Mouse (Mus musculus): ENCODE data around the gene Chrna1. TPM values are rescaled to one million over a fixed set of nuclear protein-coding genes. Genes with fewer than 3 reads are reported as not detected.

The Chrna1 gene
- polyA plus RNA-seq, 1 experiment from 2014 or later, result 0.19 TPM

GRCm38 (mm10) chr2:73596786-73597185, 16.6 kb upstream of the Chrna1 start:
- no peak for ATAC-seq (ENCODE audit: low read depth)
- Histone ChIP-seq H3K4me2 (ENCODE audit: low read depth, low read length) (no peak overlapping the region), H3K27me3 (ENCODE audit: control insufficient read depth, insufficient read depth, low read length) (no peaks in the 10 kb centered on the region), H3K27ac (ENCODE audit: low read depth, low read length) (no peak overlapping the region), H3K9ac (replicated peaks; ENCODE audit: low read depth, low read length) (no peak overlapping the region), H3K36me3 (ENCODE audit: control insufficient read depth, insufficient read depth, low read length) (no peaks in the 10 kb centered on the region), H3K4me1 (ENCODE audit: control insufficient read depth, insufficient read depth, low read length) (no peaks in the 10 kb centered on the region), H3K4me3 (ENCODE audit: low read depth, low read length) (no peak overlapping the region), H3K9me3 (ENCODE audit: control insufficient read depth, low read length) (no peaks in the 10 kb centered on the region)
- 37% methylated on average over 9 of the region's 9 CpGs for WGBS

GRCm38 (mm10) chr2:73596326-73596725, 16.2 kb upstream of the Chrna1 start:
- WGBS, result 75% methylated on average over 5 of the region's 5 CpGs
- H3K4me2 ChIP-seq (ENCODE audit: low read depth, low read length), result no peak overlapping the region
- H3K36me3 ChIP-seq (ENCODE audit: control insufficient read depth, insufficient read depth, low read length), result no peaks in the 10 kb centered on the region
- no peaks in the 10 kb centered on the region for H3K27me3 ChIP-seq (ENCODE audit: control insufficient read depth, insufficient read depth, low read length)
- no peak overlapping the region for H3K27ac ChIP-seq (ENCODE audit: low read depth, low read length)
- no peaks in the 10 kb centered on the region for H3K4me1 ChIP-seq (ENCODE audit: control insufficient read depth, insufficient read depth, low read length)
- no peak overlapping the region for H3K4me3 ChIP-seq (ENCODE audit: low read depth, low read length)
- no peaks in the 10 kb centered on the region for H3K9me3 ChIP-seq (ENCODE audit: control insufficient read depth, low read length)
- ATAC-seq (ENCODE audit: low read depth), result no peak
- H3K9ac ChIP-seq (replicated peaks; ENCODE audit: low read depth, low read length), result no peak overlapping the region

- no peak overlapping the region for H3K27ac ChIP-seq (ENCODE audit: low read depth, low read length)
- no peak overlapping the region for H3K4me3 ChIP-seq (ENCODE audit: low read depth, low read length)
- ATAC-seq (ENCODE audit: low read depth), result no peak
- WGBS, result 70% methylated on average over 2 of the region's 2 CpGs
- H3K4me2 ChIP-seq (ENCODE audit: low read depth, low read length), result no peak overlapping the region
- H3K27me3 ChIP-seq (ENCODE audit: control insufficient read depth, insufficient read depth, low read length), result no peaks in the 10 kb centered on the region
- H3K4me1 ChIP-seq (ENCODE audit: control insufficient read depth, insufficient read depth, low read length), result no peaks in the 10 kb centered on the region
- H3K9ac ChIP-seq (replicated peaks; ENCODE audit: low read depth, low read length), result no peak overlapping the region
- no peaks in the 10 kb centered on the region for H3K36me3 ChIP-seq (ENCODE audit: control insufficient read depth, insufficient read depth, low read length)
- H3K9me3 ChIP-seq (ENCODE audit: control insufficient read depth, low read length), result no peaks in the 10 kb centered on the region
Observed at GRCm38 (mm10) chr2:73593101-73593439, 12.9 kb upstream of the Chrna1 start.

- Histone ChIP-seq H3K27ac (ENCODE audit: low read depth, low read length) (no peak overlapping the region), H3K9me3 (ENCODE audit: control insufficient read depth, low read length) (no peaks in the 10 kb centered on the region), H3K36me3 (ENCODE audit: control insufficient read depth, insufficient read depth, low read length) (no peaks in the 10 kb centered on the region), H3K4me3 (ENCODE audit: low read depth, low read length) (no peak overlapping the region), H3K4me1 (ENCODE audit: control insufficient read depth, insufficient read depth, low read length) (no peaks in the 10 kb centered on the region), H3K4me2 (ENCODE audit: low read depth, low read length) (no peak overlapping the region), H3K27me3 (ENCODE audit: control insufficient read depth, insufficient read depth, low read length) (no peaks in the 10 kb centered on the region), H3K9ac (replicated peaks; ENCODE audit: low read depth, low read length) (no peak overlapping the region)
- no peak for ATAC-seq (ENCODE audit: low read depth)
- 83% methylated on average over 14 of the region's 14 CpGs for WGBS
Observed at GRCm38 (mm10) chr2:73592231-73593100, 12.3 kb upstream of the Chrna1 start.

DNA sequence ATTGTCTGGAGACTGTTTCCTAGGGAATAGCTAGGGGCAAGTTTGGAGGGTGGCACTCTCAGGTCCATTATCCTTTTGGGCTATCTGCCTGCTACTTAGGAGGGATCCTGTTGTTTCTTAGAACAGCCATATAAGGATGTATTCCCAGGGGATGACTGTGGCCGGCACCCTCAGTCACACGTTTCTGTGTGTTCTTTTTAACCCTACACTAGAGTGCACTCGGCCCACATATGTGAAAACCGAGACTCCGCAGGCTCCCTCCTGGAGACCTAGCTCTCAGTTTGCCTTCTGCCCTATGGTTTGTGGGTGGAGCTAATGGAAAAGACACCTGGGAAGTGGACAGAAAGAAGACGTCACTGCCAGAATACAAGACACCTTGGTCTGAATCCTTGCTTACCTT, 11.1 kb upstream of the Chrna1 start:
- Histone ChIP-seq H3K27me3 (ENCODE audit: control insufficient read depth, insufficient read depth, low read length) (no peaks in the 10 kb centered on the region), H3K4me3 (ENCODE audit: low read depth, low read length) (no peak overlapping the region), H3K4me2 (ENCODE audit: low read depth, low read length) (no peak overlapping the region), H3K9me3 (ENCODE audit: control insufficient read depth, low read length) (no peaks in the 10 kb centered on the region), H3K9ac (replicated peaks; ENCODE audit: low read depth, low read length) (no peak overlapping the region), H3K4me1 (ENCODE audit: control insufficient read depth, insufficient read depth, low read length) (no peaks in the 10 kb centered on the region), H3K36me3 (ENCODE audit: control insufficient read depth, insufficient read depth, low read length) (no peaks in the 10 kb centered on the region), H3K27ac (ENCODE audit: low read depth, low read length) (no peak overlapping the region)
- WGBS, result 55% methylated on average over 6 of the region's 6 CpGs
- no peak for ATAC-seq (ENCODE audit: low read depth)

- Histone ChIP-seq H3K4me1 (ENCODE audit: control insufficient read depth, insufficient read depth, low read length) (peaks cover 5% of the 10 kb centered on the region; the same call in 1 of the 2 replicates), H3K36me3 (ENCODE audit: control insufficient read depth, insufficient read depth, low read length) (no peaks in the 10 kb centered on the region), H3K4me3 (ENCODE audit: low read depth, low read length) (no peak overlapping the region), H3K27ac (ENCODE audit: low read depth, low read length) (no peak overlapping the region), H3K9me3 (ENCODE audit: control insufficient read depth, low read length) (no peaks in the 10 kb centered on the region), H3K9ac (replicated peaks; ENCODE audit: low read depth, low read length) (no peak overlapping the region), H3K4me2 (ENCODE audit: low read depth, low read length) (peak overlapping the region; percentile 26), H3K27me3 (ENCODE audit: control insufficient read depth, insufficient read depth, low read length) (no peaks in the 10 kb centered on the region)
- WGBS, result 10% methylated on average over 12 of the region's 12 CpGs
- ATAC-seq (ENCODE audit: low read depth), result no peak; the same call in 1 of the 2 replicates
Observed at GRCm38 (mm10) chr2:73590106-73590505, 10.0 kb upstream of the Chrna1 start.

DNA sequence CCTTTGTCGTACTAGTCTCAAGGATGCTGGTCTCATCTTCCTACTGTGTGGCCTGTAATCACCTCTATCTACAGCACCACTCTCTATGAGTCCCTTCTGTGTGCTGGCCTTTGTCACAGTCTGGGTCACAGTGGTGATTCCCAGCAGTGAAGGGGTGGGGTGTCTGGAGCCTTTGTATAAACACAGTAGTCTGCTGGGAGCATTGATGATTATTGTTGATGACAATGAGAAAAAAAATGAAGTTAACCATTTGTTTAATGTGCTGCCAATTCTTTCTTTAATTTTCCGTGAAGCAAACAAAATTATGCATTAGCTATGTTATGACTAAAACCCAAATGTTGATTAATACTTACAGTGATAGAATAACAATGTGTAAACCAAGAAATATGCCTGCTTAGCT, 8.8 kb upstream of the Chrna1 start:
- ATAC-seq (ENCODE audit: low read depth), result no peak
- H3K36me3 ChIP-seq (ENCODE audit: control insufficient read depth, insufficient read depth, low read length), result no peaks in the 10 kb centered on the region
- no peak overlapping the region for H3K9ac ChIP-seq (replicated peaks; ENCODE audit: low read depth, low read length)
- H3K4me3 ChIP-seq (ENCODE audit: low read depth, low read length), result no peak overlapping the region
- peaks cover 10% of the 10 kb centered on the region; the same call in 1 of the 2 replicates for H3K4me1 ChIP-seq (ENCODE audit: control insufficient read depth, insufficient read depth, low read length)
- no peak overlapping the region for H3K4me2 ChIP-seq (ENCODE audit: low read depth, low read length)
- H3K27me3 ChIP-seq (ENCODE audit: control insufficient read depth, insufficient read depth, low read length), result no peaks in the 10 kb centered on the region
- H3K9me3 ChIP-seq (ENCODE audit: control insufficient read depth, low read length), result no peaks in the 10 kb centered on the region
- no peak overlapping the region for H3K27ac ChIP-seq (ENCODE audit: low read depth, low read length)
- WGBS, result 85% methylated on average over 2 of the region's 2 CpGs

DNA sequence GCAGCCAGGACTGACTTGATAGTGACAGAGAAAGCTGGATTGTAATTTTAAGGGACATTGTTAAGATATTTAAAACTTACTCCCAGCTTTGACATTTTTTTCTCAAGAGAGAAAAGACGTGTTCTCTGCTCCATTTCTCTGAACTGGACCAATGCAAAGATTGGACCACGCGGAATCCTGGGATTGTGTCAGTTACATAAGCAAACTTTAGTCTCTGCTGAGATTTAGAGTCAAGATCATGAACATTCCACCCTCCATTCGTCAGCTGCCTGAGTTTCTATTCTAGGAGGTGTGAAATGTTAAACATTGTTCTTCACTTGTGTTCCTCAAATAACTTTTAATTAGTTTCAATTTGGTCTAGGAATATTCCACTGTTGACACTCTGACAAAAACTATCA, 7.0 kb upstream of the Chrna1 start:
- H3K4me1 ChIP-seq (ENCODE audit: control insufficient read depth, insufficient read depth, low read length), result peaks cover 10% of the 10 kb centered on the region; the same call in 1 of the 2 replicates
- no peak overlapping the region for H3K4me3 ChIP-seq (ENCODE audit: low read depth, low read length)
- H3K27me3 ChIP-seq (ENCODE audit: control insufficient read depth, insufficient read depth, low read length), result no peaks in the 10 kb centered on the region
- H3K27ac ChIP-seq (ENCODE audit: low read depth, low read length), result no peak overlapping the region
- H3K9ac ChIP-seq (replicated peaks; ENCODE audit: low read depth, low read length), result no peak overlapping the region
- 63% methylated on average over 4 of the region's 4 CpGs for WGBS
- H3K9me3 ChIP-seq (ENCODE audit: control insufficient read depth, low read length), result no peaks in the 10 kb centered on the region
- no peak overlapping the region for H3K4me2 ChIP-seq (ENCODE audit: low read depth, low read length)
- H3K36me3 ChIP-seq (ENCODE audit: control insufficient read depth, insufficient read depth, low read length), result no peaks in the 10 kb centered on the region
- no peak for ATAC-seq (ENCODE audit: low read depth)

- Histone ChIP-seq H3K27me3 (ENCODE audit: control insufficient read depth, insufficient read depth, low read length) (no peaks in the 10 kb centered on the region), H3K4me2 (ENCODE audit: low read depth, low read length) (no peak overlapping the region), H3K4me3 (ENCODE audit: low read depth, low read length) (no peak overlapping the region), H3K4me1 (ENCODE audit: control insufficient read depth, insufficient read depth, low read length) (peaks cover 10% of the 10 kb centered on the region; the same call in 1 of the 2 replicates), H3K36me3 (ENCODE audit: control insufficient read depth, insufficient read depth, low read length) (no peaks in the 10 kb centered on the region), H3K9ac (replicated peaks; ENCODE audit: low read depth, low read length) (no peak overlapping the region), H3K9me3 (ENCODE audit: control insufficient read depth, low read length) (no peaks in the 10 kb centered on the region), H3K27ac (ENCODE audit: low read depth, low read length) (no peak overlapping the region)
- no peak for ATAC-seq (ENCODE audit: low read depth)
- WGBS, result 44% methylated on average over 10 of the region's 10 CpGs
Observed at GRCm38 (mm10) chr2:73586392-73587108, 6.4 kb upstream of the Chrna1 start.
